Mouse (Mus musculus) retina, adult 2 months (tissue): ENCODE results near the gene Epo.

ENCODE experiments used
- DNase-seq: peaks from one replicate; pipeline ENCODE4 v3.0.0-alpha.2; 2012; ENCODE audit warnings: low read depth, low spot score

Gene Epo

DNA sequence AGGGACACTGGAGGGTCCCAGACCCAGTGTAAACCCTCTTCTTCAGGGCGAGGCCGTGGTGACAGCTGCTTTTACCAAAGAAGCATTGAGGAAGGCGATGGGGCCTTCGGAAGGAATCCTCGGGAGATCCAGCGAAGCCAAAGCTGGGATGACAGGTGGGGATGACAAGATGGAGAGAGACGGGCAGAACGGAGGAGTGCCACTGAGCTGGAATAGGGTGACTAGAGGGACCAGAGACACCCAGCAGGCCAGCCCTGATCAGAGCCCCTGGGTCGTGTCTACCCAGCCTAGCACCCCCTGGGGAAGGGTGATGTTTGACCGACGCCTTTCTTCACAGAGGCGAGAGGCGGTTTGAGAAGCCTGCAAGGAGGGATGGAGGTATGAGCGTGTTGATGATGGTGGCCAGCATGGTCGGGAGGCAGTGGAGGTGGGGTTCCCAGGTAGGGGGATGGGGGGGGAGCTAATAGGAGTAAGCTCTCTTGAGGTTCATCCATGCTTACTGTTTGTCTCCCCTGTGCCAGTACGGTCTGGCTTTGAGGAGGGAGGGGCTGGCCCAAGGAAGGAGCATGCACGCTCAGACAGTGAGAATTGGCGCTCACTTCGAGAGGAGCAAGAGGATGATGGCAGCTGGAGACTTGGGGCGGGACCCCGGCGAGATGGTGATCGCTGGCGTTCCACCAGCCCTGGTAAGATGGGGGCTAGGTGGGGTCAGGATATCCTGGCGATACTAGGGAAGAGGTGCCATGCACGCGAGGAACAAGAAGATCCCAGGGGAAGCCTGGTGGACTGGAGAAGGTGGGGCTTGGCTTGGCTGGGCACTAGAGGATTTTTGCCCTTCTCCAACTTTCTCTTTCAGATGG is 13.1 kb downstream of the Epo start:
- no peak for DNase-seq

- no peak for DNase-seq
Measured at GRCm38 (mm10) chr5:137518436-137518835, 14.6 kb downstream of the Epo start, which contains the start of gene Gigyf1. Gigyf1 (plus strand) TSS chr5:137518548.

GRCm38 (mm10) chr5:137514811-137515210 is 18.2 kb downstream of the Epo start:
- DNase-seq = no peak

- no peak for DNase-seq
Measured at GRCm38 (mm10) chr5:137513951-137514721, 18.9 kb downstream of the Epo start.

- no peak for DNase-seq
Measured at GRCm38 (mm10) chr5:137512847-137513794, 19.9 kb downstream of the Epo start.

DNA sequence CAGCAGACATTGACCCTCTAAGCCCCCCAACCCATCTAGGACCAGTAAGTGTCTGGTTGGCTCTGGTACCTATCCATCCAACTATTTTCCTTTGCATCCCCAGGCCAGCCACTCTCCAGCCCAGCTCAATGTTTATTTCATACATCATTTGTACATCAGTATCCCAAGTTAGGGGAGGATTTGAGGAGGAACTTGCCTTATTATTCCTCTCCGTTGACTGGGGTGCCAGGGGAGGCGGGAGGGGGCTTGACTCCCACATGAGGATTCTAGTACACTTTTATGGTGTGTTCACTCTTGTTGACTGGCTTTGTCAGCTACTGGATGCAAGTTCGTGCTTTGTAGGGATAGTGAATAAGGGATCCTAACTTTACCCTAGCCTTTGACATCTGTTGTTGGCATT is 21.3 kb downstream of the Epo start:
- DNase-seq = no peak

DNA sequence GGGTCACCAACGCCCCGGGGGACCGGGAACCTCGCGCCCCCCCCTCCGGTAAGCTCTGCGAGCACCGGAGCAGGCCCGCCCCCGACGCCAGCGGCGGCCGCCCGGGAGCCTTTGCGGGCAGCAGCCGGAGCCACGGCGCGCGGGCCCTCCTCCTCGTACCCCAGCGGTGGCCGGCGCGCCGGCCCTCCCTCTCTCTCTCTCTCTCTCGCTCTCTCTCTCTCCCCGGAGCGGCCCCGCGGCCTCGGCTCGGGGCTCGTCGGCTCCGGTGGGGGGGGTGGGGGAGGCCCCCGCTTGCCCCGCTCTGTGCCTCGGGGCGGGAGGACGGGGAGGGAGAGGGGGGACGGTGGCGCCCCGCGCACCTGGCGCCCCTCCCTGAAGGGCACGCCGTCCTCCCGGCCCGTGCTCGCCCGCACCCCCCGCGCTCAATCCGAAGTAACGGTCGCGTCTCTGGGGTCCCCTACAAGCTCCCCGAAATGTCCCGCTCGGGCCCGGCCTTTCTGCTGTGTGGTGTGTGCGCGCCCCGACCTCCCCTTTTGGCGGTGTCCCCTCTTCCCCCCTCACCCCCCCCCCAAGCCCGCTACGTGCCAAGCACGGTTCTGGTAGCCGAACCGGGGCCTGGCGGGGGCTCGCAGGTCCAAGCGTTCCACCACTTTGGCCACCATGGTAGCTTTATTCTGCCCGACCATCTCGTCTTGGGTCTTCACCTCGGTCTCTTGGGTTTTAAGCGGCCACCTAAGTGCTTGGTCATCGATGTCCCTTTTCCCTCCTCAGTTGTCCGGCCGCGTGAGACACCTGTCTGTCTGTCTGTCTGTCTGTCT is 22.3 kb downstream of the Epo start:
- no peak for DNase-seq

DNA sequence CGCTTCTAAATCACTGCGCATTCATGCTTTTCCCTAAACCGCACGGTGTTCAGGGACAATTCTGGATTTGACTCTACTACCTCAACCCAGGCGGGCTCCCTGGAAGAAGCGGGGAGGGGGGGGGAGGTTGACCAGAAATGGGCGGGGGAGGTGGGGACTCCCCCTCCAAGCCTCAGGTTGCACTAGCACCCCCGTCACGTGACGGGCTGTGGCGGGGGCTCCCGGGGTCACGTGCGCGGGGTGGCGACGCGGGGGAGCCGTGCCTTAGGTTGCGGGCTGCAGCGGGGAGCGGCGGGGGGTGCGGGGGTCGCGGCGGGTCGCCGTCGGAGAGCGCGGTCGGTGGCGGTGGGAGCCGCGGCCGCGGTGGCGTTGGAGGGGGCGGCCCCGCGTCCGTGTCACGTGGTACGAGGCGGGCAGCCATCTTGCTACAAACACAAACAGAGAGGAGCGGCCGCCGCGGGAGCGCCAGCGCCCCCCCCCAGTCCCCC is 23.0 kb downstream of the Epo start:
- DNase-seq = peak; percentile 37

DNA sequence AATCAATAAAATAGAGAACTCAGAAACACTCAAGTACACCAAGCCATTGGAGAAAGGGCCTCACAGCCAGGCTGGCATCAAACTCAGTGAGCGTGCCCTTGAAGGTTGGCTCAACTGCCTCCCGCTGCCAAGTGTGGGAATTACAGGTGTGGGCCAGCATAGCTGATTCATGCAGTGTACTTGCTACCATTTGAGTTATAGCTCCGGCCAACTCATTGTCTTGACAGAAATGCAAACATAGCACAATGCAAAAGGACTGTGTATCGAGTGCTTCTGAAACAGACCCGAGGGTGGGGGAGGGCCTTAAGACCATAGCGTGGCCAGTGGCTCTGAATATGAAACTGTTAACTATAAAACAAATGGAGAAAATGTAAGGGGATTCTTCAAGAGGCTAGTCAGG is 29.0 kb downstream of the Epo start:
- DNase-seq = no peak

DNA sequence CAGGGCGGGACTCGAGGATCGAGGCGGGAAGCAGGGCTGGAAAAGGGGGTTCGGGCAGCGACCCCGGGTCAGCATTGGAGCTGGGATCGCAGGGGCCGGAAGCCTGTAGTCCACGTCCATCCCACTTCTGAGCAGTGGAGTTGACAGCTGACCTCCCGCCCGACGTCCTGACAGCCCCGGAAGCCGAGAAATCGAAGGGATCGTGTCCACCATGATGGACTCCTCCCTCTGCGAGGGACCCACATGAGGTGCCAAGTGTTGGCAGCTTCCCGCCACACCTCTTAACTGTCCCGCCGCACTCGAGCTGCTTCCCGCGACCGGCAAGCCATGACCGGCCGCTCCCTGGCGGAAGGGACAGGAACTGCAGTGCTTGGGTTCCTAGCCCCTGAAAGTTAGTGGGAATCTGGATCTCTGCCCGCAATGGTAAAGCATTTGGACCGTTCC is 30.4 kb downstream of the Epo start:
- DNase-seq = no peak

DNA sequence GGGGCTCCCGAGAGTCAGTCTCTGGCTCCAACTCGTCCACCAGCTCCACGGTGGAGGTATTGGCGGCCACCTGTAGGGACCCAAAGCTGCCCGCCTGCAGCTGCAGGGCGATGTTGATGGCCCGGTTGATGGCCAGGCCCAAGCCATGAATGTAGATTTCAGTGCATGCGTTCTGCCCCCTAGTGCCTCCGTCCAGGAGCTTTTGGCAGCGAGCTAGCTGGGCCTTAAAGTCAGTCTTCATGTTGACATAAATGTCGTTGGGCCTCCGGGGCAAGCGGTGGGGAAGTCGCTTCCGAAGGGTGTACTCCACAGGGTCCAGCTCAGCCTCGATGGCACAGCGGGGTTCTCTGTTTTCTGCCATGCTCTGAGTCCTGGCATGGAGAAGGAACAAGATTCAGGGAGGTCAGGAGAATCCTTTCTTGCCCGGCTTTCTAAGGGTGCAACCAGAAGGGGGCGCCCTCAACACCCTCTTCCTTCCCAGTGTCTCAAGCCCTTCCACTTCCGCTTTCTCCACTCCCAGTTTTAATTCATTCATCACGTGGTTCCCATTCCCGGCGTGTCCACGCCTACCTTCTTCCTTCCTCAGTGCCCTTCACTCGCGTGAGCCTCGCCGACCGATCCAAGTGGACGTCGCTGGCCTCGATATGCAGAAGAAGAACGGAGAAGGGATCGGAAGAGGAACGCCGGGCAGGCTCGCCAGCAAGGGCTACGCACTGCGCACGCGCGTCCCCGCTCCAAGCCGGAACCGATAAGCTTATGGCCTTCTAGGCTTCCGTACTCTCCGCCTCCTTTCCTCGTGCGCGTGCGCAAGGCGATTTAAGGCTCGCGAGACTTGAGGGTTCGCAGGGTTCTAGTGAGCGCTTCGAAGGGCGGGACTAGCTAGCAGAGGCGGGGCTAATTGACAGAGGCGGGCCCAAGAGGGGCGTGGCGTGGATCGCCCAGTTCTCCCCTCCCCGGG is 31.1 kb downstream of the Epo start, which contains the start of gene Pop7:
Pop7 (minus strand) TSS at position 810 of the 958 bp plus-strand sequence.
- DNase-seq = peak; percentile 100

- no peak for DNase-seq
Measured at GRCm38 (mm10) chr5:137500186-137500585, 32.9 kb downstream of the Epo start.

DNA sequence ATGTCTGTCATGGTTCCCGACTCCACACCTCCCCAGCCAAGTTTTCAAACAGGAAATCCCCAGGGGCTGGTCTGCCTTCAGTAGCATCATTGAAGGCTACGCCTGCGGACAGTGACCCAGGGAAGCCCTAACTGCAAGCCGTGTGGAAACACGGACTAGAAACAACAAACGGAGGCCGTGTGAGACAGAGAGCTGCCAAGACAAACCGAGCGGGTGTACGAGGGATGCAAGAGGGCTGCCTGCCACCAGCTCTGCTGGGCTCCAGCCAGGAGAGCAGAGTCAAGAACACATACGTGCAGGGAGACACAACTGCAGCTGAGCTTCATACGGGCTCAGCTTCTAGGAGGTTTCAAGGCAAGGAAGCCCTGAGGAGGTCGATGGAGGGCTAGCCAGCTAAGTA is 39.2 kb downstream of the Epo start:
- no peak for DNase-seq

DNA sequence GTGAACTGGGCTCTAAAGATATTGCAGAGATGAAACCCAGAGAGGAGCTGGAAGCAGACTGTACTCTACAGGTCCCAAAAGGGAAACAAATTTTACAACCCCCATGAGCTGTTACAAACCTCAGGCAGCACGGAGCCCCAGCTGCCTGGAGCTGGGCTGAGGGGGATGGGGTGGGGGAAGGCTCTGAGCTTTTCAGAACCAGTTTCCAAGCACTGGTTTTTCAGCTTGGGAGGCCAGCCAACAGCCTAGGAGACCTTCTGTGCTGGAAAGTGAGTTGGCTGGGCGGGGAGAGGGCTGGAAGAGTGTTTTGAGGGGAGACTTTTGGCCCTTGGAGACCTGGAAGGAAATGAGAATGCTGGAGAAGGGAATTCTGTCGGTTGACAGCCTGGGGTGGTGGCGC is 41.5 kb downstream of the Epo start:
- no peak for DNase-seq

DNA sequence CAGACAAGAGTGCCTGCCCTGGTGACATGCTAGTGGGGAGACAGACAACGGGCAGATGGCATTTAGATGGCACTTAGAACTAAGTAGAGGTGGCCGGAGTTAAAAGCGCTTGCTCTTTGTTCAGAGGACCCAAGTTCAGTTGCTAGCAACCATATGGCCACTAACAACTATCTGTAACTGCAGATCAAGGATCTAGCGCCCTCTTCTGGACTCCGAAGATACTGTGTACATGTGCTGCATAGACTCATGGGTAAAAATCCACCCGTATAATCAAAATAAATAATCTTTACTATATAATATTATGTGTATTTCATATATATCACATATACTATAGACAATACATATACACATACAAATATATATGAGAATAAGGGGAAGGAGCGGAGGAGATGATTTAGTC is 45.4 kb downstream of the Epo start:
- no peak for DNase-seq

GRCm38 (mm10) chr5:137485851-137486155 is 47.2 kb downstream of the Epo start:
- no peak for DNase-seq

DNA sequence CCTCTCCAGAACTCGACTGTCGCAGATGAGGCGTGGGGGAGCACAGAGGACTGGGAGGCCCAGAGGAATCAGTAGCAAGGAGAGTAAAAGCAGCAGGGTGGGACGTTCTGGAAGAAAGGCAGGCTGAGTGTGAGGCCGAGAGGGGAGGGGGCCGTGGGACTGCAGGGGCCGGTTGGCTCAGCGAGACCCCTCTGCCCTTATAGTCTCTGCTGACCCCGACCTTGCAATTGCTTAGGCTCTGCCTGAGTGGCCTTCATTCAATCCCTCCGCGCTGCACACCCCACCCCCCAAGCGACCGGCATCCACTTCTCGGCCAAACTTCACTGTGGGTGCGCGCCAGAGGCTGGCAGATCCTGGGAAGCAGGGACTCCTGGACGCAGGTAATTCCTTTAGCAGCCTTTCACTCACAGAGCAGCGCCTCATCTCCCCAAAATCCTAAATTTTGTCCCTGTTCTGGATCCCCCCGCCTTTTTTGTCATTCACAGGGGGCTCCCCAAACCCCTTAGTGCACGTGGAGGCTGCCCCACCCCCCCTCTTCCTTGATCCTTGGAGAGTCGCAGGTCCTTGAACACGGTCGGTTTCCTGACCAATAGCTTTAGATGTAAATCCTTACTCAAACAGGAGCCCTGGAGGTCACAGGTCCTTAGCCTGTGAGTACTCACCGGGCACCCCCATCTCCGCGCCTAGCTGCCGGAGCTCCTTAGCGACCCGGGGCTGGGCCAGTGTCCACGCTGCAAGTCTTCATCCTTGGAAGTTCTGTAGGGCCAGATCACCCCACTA is 47.8 kb downstream of the Epo start:
- no peak for DNase-seq

DNA sequence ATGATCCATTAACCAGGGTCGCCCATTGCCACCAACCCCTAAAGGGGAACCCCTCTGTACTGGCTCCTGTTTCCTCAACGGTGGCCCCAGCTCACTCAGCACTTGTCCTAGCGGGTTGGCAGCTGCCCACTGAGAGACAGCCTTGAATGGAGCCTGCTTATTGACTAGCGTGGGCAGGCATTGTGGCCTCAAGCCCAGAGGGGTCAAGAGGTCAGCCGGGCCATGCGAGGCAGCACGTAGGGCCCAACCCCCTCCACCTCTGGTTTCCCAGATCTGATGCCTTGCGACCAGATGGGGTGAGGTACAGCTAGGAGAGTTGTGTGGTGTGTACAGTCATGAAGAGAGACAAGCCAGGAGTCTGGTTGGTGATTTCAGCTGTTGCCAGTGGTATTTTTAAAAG is 51.1 kb downstream of the Epo start:
- DNase-seq = no peak

GRCm38 (mm10) chr5:137481138-137481537 is 51.9 kb downstream of the Epo start:
- DNase-seq = peak; percentile 26
